Mouse (Mus musculus): ENCODE measurements around the gene Mylk3. TPM values are rescaled to one million over a fixed set of nuclear protein-coding genes. Genes with fewer than 3 reads are reported as not detected.

The Mylk3 gene
- total RNA-seq, 2 experiments from 2014 or later: 0.49 to 2.4 TPM

Other genes starting within 250 kb of the Mylk3 start
- not detected for gene Cks1brt, start 234.4 kb downstream of the Mylk3 start, total RNA-seq (2021)
- not detected for gene Olfr371, start 160.4 kb downstream of the Mylk3 start, total RNA-seq (2021)
- 10 to 100 TPM; 43.7 to 45.1 TPM for gene Orc6, start 86.7 kb downstream of the Mylk3 start, total RNA-seq (2021)
- 100 to 1,000 TPM; 151 to 156 TPM for gene Vps35, start 86.5 kb downstream of the Mylk3 start, total RNA-seq (2021)
- gene 4921524J17Rik, start 46.5 kb upstream of the Mylk3 start, total RNA-seq (2021): 10 to 100 TPM; 17.2 to 17.3 TPM
- gene Gpt2, start 106.2 kb upstream of the Mylk3 start, total RNA-seq (2021): 10 to 100 TPM; 36.6 to 50.0 TPM
- 100 to 1,000 TPM; 168 to 184 TPM for gene Dnaja2, start 169.0 kb upstream of the Mylk3 start, total RNA-seq (2021)